Mouse (Mus musculus) ES-Bruce4 (cell line): ENCODE results near the gene Fbxw11. TPM values are rescaled to one million over a fixed set of nuclear protein-coding genes. Genes with fewer than 3 reads are reported as not detected.

ENCODE experiments used
- H3K27ac ChIP-seq: 2 replicates; pipeline ENCODE4 v1.5.1; 2012; ENCODE audit warnings: low read length, inconsistent platforms; ENCODE audit not compliant: insufficient read depth
- H3K27me3 ChIP-seq: 2 replicates; pipeline ENCODE4 v1.6.1; 2012; ENCODE audit warnings: mild to moderate bottlenecking, low read length, inconsistent platforms; ENCODE audit not compliant: control insufficient read depth, poor library complexity, insufficient read depth, severe bottlenecking
- H3K36me3 ChIP-seq: 2 replicates; pipeline ENCODE4 v1.6.1; 2012; ENCODE audit warnings: inconsistent platforms, mild to moderate bottlenecking, low read length, moderate library complexity; ENCODE audit not compliant: control insufficient read depth, poor library complexity, insufficient read depth, severe bottlenecking
- H3K4me1 ChIP-seq: one replicate; pipeline ENCODE4 v1.8.1; 2011; ENCODE audit warnings: low read length; ENCODE audit not compliant: control insufficient read depth, insufficient read depth
- H3K4me3 ChIP-seq: 2 replicates; pipeline ENCODE4 v1.5.1; 2011; ENCODE audit warnings: low read depth, mild to moderate bottlenecking, low read length
- H3K9ac ChIP-seq: 2 replicates; pipeline ENCODE4 v1.6.1; 2012; ENCODE audit warnings: low read depth, mild to moderate bottlenecking, inconsistent platforms; ENCODE audit not compliant: poor library complexity, severe bottlenecking
- H3K9me3 ChIP-seq: replicated peaks from 2 replicates; pipeline ENCODE4 v1.6.1; 2012; ENCODE audit warnings: mild to moderate bottlenecking, low read length, inconsistent platforms; ENCODE audit not compliant: control insufficient read depth, poor library complexity, insufficient read depth, severe bottlenecking
- CTCF ChIP-seq: IDR thresholded peaks from one replicate; pipeline ENCODE4 v1.8.1; 2011; ENCODE audit warnings: low read depth, low read length
- EP300 ChIP-seq: IDR thresholded peaks from 2 replicates; pipeline ENCODE4 v1.6.1; 2011; ENCODE audit warnings: low read depth, low read length; ENCODE audit not compliant: insufficient read depth
- POLR2A ChIP-seq: IDR thresholded peaks from one replicate; pipeline ENCODE4 v1.8.1; 2011; ENCODE audit warnings: low read length; ENCODE audit not compliant: insufficient read depth
- polyA plus RNA-seq: library from polyadenylated mRNA; stranded (reverse); fragments of >200 nt; gene quantifications from 2 replicates; pipeline ENCODE4 v1.2.4, GENCODE M21; 2011; ENCODE audit warnings: low read depth; ENCODE audit not compliant: missing spikeins, insufficient read depth, insufficient read length

The Fbxw11 gene
- polyA plus RNA-seq, 1 experiment, result 59.6 TPM

DNA sequence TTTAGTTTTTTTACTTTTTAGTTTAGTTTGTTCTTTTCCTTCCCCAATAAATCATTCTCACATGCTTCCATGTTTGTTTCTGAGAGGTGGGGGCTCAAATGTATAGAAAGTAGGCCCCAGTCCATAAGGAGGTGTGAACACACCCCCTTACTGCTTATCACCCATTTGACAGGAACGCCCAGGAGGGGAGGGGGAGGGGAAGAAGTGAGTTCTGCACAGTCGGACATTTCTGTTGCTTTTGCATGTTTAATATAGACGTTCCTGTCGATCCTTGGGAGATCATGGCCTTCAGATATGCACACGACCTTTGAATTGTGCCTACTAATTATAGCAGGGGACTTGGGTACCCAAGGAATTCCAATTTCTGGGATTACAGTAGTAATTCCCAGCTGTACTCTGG lies 103.5 kb downstream of the Fbxw11 start:
- Histone ChIP-seq H3K27me3 (no peaks in the 10 kb centered on the region), H3K27ac (no peak overlapping the region), H3K4me1 (no peaks in the 10 kb centered on the region), H3K36me3 (peaks cover 26% of the 10 kb centered on the region), H3K9ac (no peak overlapping the region), H3K9me3 (no peaks in the 10 kb centered on the region), H3K4me3 (no peak overlapping the region)
- no peak for TF ChIP-seq EP300
- TF ChIP-seq CTCF, result no peak
- TF ChIP-seq POLR2A, result no peak

DNA sequence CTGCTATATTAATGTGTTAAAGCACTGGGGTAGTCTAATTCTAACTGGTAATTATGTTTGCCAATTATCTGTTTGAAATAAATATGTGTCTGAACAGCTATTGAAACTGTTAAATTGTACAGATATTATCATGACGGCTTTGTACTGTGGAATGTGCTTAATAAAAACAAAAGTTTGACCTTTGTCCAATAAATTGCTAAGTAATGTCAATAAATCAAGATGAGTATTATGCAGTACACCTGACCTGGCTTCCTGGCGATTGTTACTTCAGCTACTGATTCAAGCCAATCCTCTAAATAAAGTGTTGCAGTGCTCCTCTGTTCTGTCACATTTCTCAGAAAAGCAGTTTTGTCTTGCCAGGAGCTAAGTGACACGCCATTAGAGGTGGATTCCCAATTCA lies 104.0 kb downstream of the Fbxw11 start:
- no peak overlapping the region for H3K4me3 ChIP-seq
- H3K9ac ChIP-seq, result no peak overlapping the region
- no peaks in the 10 kb centered on the region for H3K4me1 ChIP-seq
- no peak overlapping the region for H3K27ac ChIP-seq
- H3K36me3 ChIP-seq, result peaks cover 26% of the 10 kb centered on the region
- TF ChIP-seq CTCF, result no peak
- no peak for TF ChIP-seq POLR2A
- no peak for TF ChIP-seq EP300
- H3K9me3 ChIP-seq, result no peaks in the 10 kb centered on the region
- no peaks in the 10 kb centered on the region for H3K27me3 ChIP-seq

DNA sequence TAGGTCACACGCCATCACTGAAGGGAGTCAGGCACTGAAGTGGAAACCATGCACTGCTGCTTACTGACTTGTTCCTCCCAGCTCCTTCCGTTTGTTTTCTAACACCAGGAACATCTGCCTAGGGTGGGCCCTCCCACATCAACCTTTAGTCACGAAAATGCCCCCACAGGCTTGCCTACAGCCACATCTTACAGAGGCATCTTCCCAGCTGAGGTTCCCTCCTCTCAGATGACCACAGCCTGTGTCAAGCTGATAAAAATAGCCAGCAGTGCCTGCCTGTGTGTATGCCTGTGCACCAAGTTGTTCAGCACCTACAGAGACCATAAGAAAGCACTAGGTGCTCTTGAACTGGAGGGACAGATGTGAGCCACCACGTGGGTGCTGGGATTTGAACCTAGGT lies 106.3 kb downstream of the Fbxw11 start:
- TF ChIP-seq POLR2A, result no peak
- TF ChIP-seq CTCF, result no peak
- no peak for TF ChIP-seq EP300
- H3K27me3 ChIP-seq, result no peaks in the 10 kb centered on the region

DNA sequence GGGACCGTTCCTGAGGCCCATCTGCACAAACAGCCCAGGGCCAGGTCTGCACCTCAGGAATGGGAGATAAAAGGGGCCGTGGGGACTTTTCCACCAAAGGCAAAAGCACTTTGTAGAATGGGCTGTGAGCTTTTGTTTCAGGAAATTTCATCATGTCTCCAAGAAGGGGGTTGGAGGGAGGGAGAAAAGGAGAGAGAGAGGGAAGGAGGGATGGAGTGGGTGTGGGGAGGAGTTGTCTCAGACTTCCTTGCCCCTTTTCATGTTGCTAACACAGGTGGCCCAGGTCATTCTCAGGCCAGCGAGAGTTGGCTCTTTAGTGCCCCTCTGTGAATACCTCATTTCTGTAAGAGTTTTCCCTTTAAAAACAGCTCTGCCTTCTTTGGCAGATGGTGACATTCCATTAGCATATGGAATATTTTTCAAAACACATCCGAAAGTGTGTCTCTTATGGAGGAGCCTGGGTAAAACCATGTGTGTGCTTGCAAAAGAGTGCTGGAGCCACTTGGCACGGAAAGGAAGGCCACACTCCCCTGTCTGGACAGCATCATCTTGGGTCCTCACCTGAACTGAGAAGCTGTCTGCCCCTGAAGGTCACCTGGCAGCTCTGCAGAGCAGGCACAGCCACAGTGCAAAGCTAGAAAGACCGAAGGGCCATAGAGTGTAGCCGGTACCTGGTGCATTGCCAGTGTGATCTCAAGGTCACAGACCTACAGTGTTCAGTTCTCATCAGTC lies 109.5 kb downstream of the Fbxw11 start:
- no peak for TF ChIP-seq POLR2A
- no peak for TF ChIP-seq EP300
- TF ChIP-seq CTCF, result no peak
- Histone ChIP-seq H3K4me3 (no peak overlapping the region), H3K27me3 (no peaks in the 10 kb centered on the region), H3K27ac (no peak overlapping the region), H3K9ac (no peak overlapping the region), H3K9me3 (no peaks in the 10 kb centered on the region), H3K4me1 (no peaks in the 10 kb centered on the region), H3K36me3 (no peaks in the 10 kb centered on the region)

More for the DNA sequence above, 106.3 kb downstream of the Fbxw11 start:
- peaks cover 10% of the 10 kb centered on the region for H3K36me3 ChIP-seq
- no peak overlapping the region for H3K4me3 ChIP-seq
- H3K4me1 ChIP-seq, result no peaks in the 10 kb centered on the region
- H3K9me3 ChIP-seq, result no peaks in the 10 kb centered on the region
- no peak overlapping the region for H3K27ac ChIP-seq
- H3K9ac ChIP-seq, result no peak overlapping the region

DNA sequence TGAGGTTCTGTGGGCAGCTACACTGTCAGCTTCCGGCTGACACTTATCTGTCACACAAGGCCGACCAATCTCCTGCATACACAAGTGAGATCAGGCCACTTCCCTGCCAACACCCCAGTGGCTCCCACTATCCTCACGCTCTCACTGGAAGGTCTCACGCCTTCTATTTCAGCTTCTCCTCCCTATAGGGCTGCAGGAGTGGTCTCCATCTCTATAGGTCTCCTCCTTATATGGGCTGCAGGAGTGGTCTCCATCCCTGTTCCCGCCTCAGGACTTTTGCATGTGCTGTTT lies 110.0 kb downstream of the Fbxw11 start:
- Histone ChIP-seq H3K9ac (no peak overlapping the region), H3K9me3 (no peaks in the 10 kb centered on the region), H3K4me3 (no peak overlapping the region), H3K27me3 (no peaks in the 10 kb centered on the region), H3K27ac (no peak overlapping the region), H3K4me1 (no peaks in the 10 kb centered on the region), H3K36me3 (no peaks in the 10 kb centered on the region)
- TF ChIP-seq POLR2A, result no peak

DNA sequence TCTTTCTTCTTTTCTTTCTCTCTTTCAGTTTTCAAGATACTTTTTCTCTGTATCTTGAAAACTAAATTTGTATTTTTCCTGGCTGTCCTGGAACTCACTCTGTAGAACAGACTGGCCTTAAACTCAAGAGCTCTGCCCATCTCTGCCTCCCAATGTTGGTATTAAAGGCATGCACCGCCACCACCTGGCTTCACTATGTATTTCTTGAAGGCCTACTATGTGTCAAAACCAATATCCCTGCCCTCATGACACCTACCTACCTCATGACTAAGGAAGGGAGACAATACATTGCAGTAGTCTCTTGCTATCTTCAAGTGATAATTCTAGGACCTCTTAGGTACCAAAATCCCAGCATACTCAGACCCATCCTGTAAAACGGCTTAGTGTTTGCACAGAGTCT lies 110.8 kb downstream of the Fbxw11 start:
- H3K4me3 ChIP-seq, result no peak overlapping the region
- H3K9ac ChIP-seq, result no peak overlapping the region
- no peaks in the 10 kb centered on the region for H3K36me3 ChIP-seq
- H3K27me3 ChIP-seq, result no peaks in the 10 kb centered on the region
- H3K4me1 ChIP-seq, result no peaks in the 10 kb centered on the region
- H3K9me3 ChIP-seq, result no peaks in the 10 kb centered on the region
- TF ChIP-seq CTCF (no peak), POLR2A (no peak), EP300 (no peak)
- H3K27ac ChIP-seq, result no peak overlapping the region
